Mouse (Mus musculus) kidney, adult 2 months (tissue): ENCODE measurements around the gene Dnase1l2. TPM values are rescaled to one million over a fixed set of nuclear protein-coding genes. Genes with fewer than 3 reads are reported as not detected.

Experiments used
- DNase-seq: peaks from one replicate; pipeline ENCODE4 v3.0.0; 2021
- H3K27ac ChIP-seq: fragments of 200-500 bp; 2 replicates; pipeline ENCODE4 v1.5.1; 2012; ENCODE audit warnings: low read depth, low read length, control low read depth, inconsistent platforms; ENCODE audit not compliant: insufficient read depth
- H3K27me3 ChIP-seq: fragments of 200-500 bp; replicated peaks from 2 replicates; pipeline ENCODE4 v1.6.1; 2012; ENCODE audit warnings: mild to moderate bottlenecking, moderate library complexity, low read length, inconsistent platforms; ENCODE audit not compliant: control insufficient read depth, insufficient read depth
- H3K36me3 ChIP-seq: fragments of 200-500 bp; 2 replicates; pipeline ENCODE4 v1.6.1; 2012; ENCODE audit warnings: mild to moderate bottlenecking, moderate library complexity, low read length, inconsistent platforms; ENCODE audit not compliant: control insufficient read depth, insufficient read depth
- H3K4me1 ChIP-seq: fragments of 200-500 bp; 2 replicates; pipeline ENCODE4 v1.6.1; 2011; ENCODE audit warnings: low read length; ENCODE audit not compliant: control insufficient read depth, insufficient read depth
- H3K4me3 ChIP-seq: fragments of 200-500 bp; 2 replicates; pipeline ENCODE4 v1.5.1; 2011; ENCODE audit warnings: mild to moderate bottlenecking, low read depth, low read length, control low read depth; ENCODE audit not compliant: insufficient read depth
- CTCF ChIP-seq: fragments of 200-500 bp; conservative IDR thresholded peaks from 2 replicates; pipeline ENCODE4 v1.5.1; 2011; ENCODE audit warnings: low read depth, mild to moderate bottlenecking, control low read depth, low read length, moderate library complexity, mixed read lengths; ENCODE audit not compliant: insufficient read depth, insufficient read length
- POLR2A ChIP-seq: fragments of 200-500 bp; IDR thresholded peaks from one replicate; pipeline ENCODE4 v1.6.1; 2011; ENCODE audit warnings: low read depth, low read length, control low read depth
- WGBS: fragments of 180-500 bp; shearing (Covaris S2); methylation state at CpG from one replicate; pipeline ENCODE4 v1.1.7; 2018; 5-methylcytosine and 5-hydroxymethylcytosine counted together
- polyA plus RNA-seq: library from polyadenylated mRNA; depleted of rRNA; stranded (reverse); fragments of >200 nt; gene quantifications from 2 replicates; pipeline ENCODE4 v1.2.3, GENCODE M21; 2012

Dnase1l2 gene
- polyA plus RNA-seq, 1 experiment: 7.6 TPM

GRCm38 (mm10) chr17:24470701-24471527 is 28.0 kb upstream of the Dnase1l2 start:
- TF ChIP-seq POLR2A (no peak), CTCF (no peak)
- Histone ChIP-seq H3K27ac (peak overlapping the region; percentile 80), H3K4me3 (peak overlapping the region; percentile 70), H3K27me3 (no peaks in the 10 kb centered on the region), H3K36me3 (no peaks in the 10 kb centered on the region), H3K4me1 (peaks cover 16% of the 10 kb centered on the region)
- 2% methylated on average over 68 of the region's 68 CpGs for WGBS
- no peak for DNase-seq

GRCm38 (mm10) chr17:24469910-24470602 is 27.2 kb upstream of the Dnase1l2 start, which contains the start of the genes E4f1 and Pgp:
TSS of gene E4f1 (minus strand) at chr17:24470313.
TSS of gene Pgp (plus strand) at chr17:24470392.
- TF ChIP-seq CTCF (no peak), POLR2A (peak; percentile 30)
- DNase-seq: peak; percentile 99
- H3K27ac ChIP-seq: peak within 1 kb of the TSS; percentile 80
- H3K27me3 ChIP-seq: no peaks in the 10 kb centered on the region
- H3K4me1 ChIP-seq: peaks cover 16% of the 10 kb centered on the region
- H3K36me3 ChIP-seq: no peaks in the 10 kb centered on the region
- peak within 1 kb of the TSS; percentile 70 for H3K4me3 ChIP-seq
- under 1% methylated on average over 71 of the region's 75 CpGs for WGBS

GRCm38 (mm10) chr17:24469336-24469909 is 26.5 kb upstream of the Dnase1l2 start:
- no peak for DNase-seq
- H3K36me3 ChIP-seq: no peaks in the 10 kb centered on the region
- H3K4me3 ChIP-seq: peak overlapping the region; percentile 70
- 18% methylated on average over 7 of the region's 7 CpGs for WGBS
- no peak for TF ChIP-seq POLR2A
- no peak for TF ChIP-seq CTCF
- peak overlapping the region; percentile 60 for H3K27ac ChIP-seq
- H3K27me3 ChIP-seq: no peaks in the 10 kb centered on the region
- peaks cover 16% of the 10 kb centered on the region for H3K4me1 ChIP-seq

- Histone ChIP-seq H3K36me3 (no peaks in the 10 kb centered on the region), H3K27me3 (no peaks in the 10 kb centered on the region), H3K4me1 (peaks cover 16% of the 10 kb centered on the region), H3K4me3 (no peak overlapping the region), H3K27ac (no peak overlapping the region)
- no peak for DNase-seq
- 93% methylated on average over 5 of the region's 5 CpGs for WGBS
- TF ChIP-seq POLR2A (no peak), CTCF (no peak)
Observed at GRCm38 (mm10) chr17:24468636-24469246, 25.8 kb upstream of the Dnase1l2 start.

- TF ChIP-seq CTCF (no peak; the same call in 1 of the 2 replicates), POLR2A (no peak)
- H3K36me3 ChIP-seq: no peaks in the 10 kb centered on the region
- H3K4me3 ChIP-seq: no peak overlapping the region
- H3K27ac ChIP-seq: no peak overlapping the region
- WGBS: 50% methylated on average over 6 of the region's 6 CpGs
- H3K4me1 ChIP-seq: peaks cover 2% of the 10 kb centered on the region; the same call in 1 of the 2 replicates
- no peaks in the 10 kb centered on the region for H3K27me3 ChIP-seq
- peak; percentile 62 for DNase-seq
Observed at GRCm38 (mm10) chr17:24463374-24464133, 20.6 kb upstream of the Dnase1l2 start.

GRCm38 (mm10) chr17:24462932-24463331 is 20.0 kb upstream of the Dnase1l2 start:
- TF ChIP-seq CTCF: no peak
- no peak for TF ChIP-seq POLR2A
- Histone ChIP-seq H3K27ac (no peak overlapping the region), H3K27me3 (no peaks in the 10 kb centered on the region), H3K4me1 (peaks cover 2% of the 10 kb centered on the region; the same call in 1 of the 2 replicates), H3K4me3 (no peak overlapping the region), H3K36me3 (no peaks in the 10 kb centered on the region)
- WGBS: 89% methylated on average over 1 of the region's 1 CpGs
- no peak for DNase-seq
